Mouse (Mus musculus) midbrain, embryonic 14.5 days (tissue): ENCODE results near the gene Med27. TPM values are rescaled to one million over a fixed set of nuclear protein-coding genes. Genes with fewer than 3 reads are reported as not detected.

ENCODE experiments used
- ATAC-seq: fragments of 200-750 bp; cut with Nextera tagmentation; 2 replicates; pipeline ENCODE4 v1.8.0; 2017; ENCODE audit warnings: moderate number of reproducible peaks, moderate library complexity; ENCODE audit not compliant: low FRiP score, low TSS enrichment
- DNase-seq: peaks from one replicate; pipeline ENCODE4 v3.0.0-alpha.2; 2015
- H3K27ac ChIP-seq: fragments of 300-500 bp; sonication (generic); replicated peaks from 2 replicates; pipeline ENCODE4 v1.5.1; 2014; ENCODE audit warnings: mild to moderate bottlenecking, low read depth, low read length, moderate library complexity
- H3K27me3 ChIP-seq: fragments of 300-500 bp; sonication (generic); 2 replicates; pipeline ENCODE4 v1.6.1; 2014; ENCODE audit warnings: low read length, control low read depth, mixed read lengths; ENCODE audit not compliant: control insufficient read depth, insufficient read depth
- H3K36me3 ChIP-seq: fragments of 300-500 bp; sonication (generic); 2 replicates; pipeline ENCODE4 v1.6.1; 2014; ENCODE audit warnings: low read length, control low read depth; ENCODE audit not compliant: control insufficient read depth, insufficient read depth
- H3K4me1 ChIP-seq: fragments of 300-500 bp; sonication (generic); 2 replicates; pipeline ENCODE4 v1.6.1; 2014; ENCODE audit warnings: mild to moderate bottlenecking, antibody characterized with exemption, low read length, control low read depth; ENCODE audit not compliant: control insufficient read depth, insufficient read depth
- H3K4me2 ChIP-seq: fragments of 300-500 bp; sonication (generic); 2 replicates; pipeline ENCODE4 v1.6.1; 2014; ENCODE audit warnings: mild to moderate bottlenecking, low read length, moderate library complexity
- H3K4me3 ChIP-seq: fragments of 300-500 bp; sonication (generic); replicated peaks from 2 replicates; pipeline ENCODE4 v1.5.1; 2014; ENCODE audit warnings: low read depth, low read length
- H3K9ac ChIP-seq: fragments of 300-500 bp; sonication (generic); replicated peaks from 2 replicates; pipeline ENCODE4 v1.6.1; 2014; ENCODE audit warnings: mild to moderate bottlenecking, low read length, moderate library complexity
- H3K9me3 ChIP-seq: fragments of 300-500 bp; sonication (generic); 2 replicates; pipeline ENCODE4 v1.6.1; 2016; ENCODE audit warnings: low read length, control low read depth, mixed read lengths; ENCODE audit not compliant: control insufficient read depth
- WGBS: fragments of 180-500 bp; shearing (Covaris S2); extraction: QIAGEN DNeasy Blood & Tissue Kit; methylation state at CpG from one replicate; pipeline ENCODE4 v1.1.7; 2014; 5-methylcytosine and 5-hydroxymethylcytosine counted together
- polyA plus RNA-seq: library from polyadenylated mRNA; unstranded; fragments of >200 nt; fragmentation: Nextera tagmentation; extraction: Ambion mirVana; gene quantifications from 2 replicates; pipeline ENCODE4 v1.2.1, GENCODE M21; 2014

The Med27 gene
- polyA plus RNA-seq, 1 experiment from 2014 or later: 81.0 TPM

- no peaks in the 10 kb centered on the region for H3K27me3 ChIP-seq
- no peak overlapping the region for H3K4me2 ChIP-seq
- ATAC-seq (no peak), DNase-seq (no peak)
- H3K36me3 ChIP-seq: no peaks in the 10 kb centered on the region
- no peak overlapping the region for H3K9ac ChIP-seq
- H3K4me1 ChIP-seq: peaks cover 15% of the 10 kb centered on the region; the same call in 1 of the 2 replicates
- H3K27ac ChIP-seq: no peak overlapping the region
- H3K4me3 ChIP-seq: no peak overlapping the region
- no peaks in the 10 kb centered on the region for H3K9me3 ChIP-seq
Measured at GRCm38 (mm10) chr2:29383133-29383532, 36.5 kb downstream of the Med27 start.

GRCm38 (mm10) chr2:29385405-29385804 lies 38.8 kb downstream of the Med27 start:
- Histone ChIP-seq H3K27me3 (no peaks in the 10 kb centered on the region), H3K9me3 (no peaks in the 10 kb centered on the region), H3K4me3 (no peak overlapping the region), H3K9ac (no peak overlapping the region), H3K4me2 (no peak overlapping the region), H3K36me3 (no peaks in the 10 kb centered on the region), H3K4me1 (peaks cover 15% of the 10 kb centered on the region; the same call in 1 of the 2 replicates), H3K27ac (peak overlapping the region; percentile 46)
- ATAC-seq (no peak; the same call in 1 of the 2 replicates), DNase-seq (peak; percentile 56)
- WGBS: 30% methylated on average over 10 of the region's 10 CpGs

- no peak overlapping the region for H3K9ac ChIP-seq
- DNase-seq: no peak
- H3K4me2 ChIP-seq: no peak overlapping the region
- H3K9me3 ChIP-seq: no peaks in the 10 kb centered on the region
- H3K27me3 ChIP-seq: no peaks in the 10 kb centered on the region
- H3K36me3 ChIP-seq: no peaks in the 10 kb centered on the region
- no peak for ATAC-seq
- peaks cover 12% of the 10 kb centered on the region; the same call in 1 of the 2 replicates for H3K4me1 ChIP-seq
- no peak overlapping the region for H3K4me3 ChIP-seq
- no peak overlapping the region; the same call in 1 of the 2 replicates for H3K27ac ChIP-seq
- 90% methylated on average over 2 of the region's 2 CpGs for WGBS
Measured at GRCm38 (mm10) chr2:29387268-29387667, 40.6 kb downstream of the Med27 start.

DNA sequence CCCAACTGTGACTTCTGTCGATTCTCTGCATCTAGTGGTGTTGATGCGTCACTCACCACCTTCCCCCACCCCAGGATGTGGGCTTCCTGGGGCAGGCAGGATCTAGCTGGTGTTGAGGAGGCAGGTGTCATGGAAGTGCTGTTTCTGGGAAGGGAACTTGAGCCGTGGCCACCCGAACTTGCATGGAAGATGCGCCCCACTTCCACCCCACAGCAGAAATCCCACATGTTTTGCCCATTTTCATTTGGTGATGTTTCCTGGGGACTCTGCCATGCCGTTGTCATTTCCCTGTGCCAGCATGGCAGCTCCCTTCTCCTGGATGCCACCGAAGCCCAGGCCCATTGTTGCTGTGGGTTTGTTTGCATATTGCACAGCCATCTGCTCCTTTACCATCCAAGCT lies 42.3 kb downstream of the Med27 start:
- DNase-seq: no peak
- H3K4me1 ChIP-seq: peaks cover 12% of the 10 kb centered on the region; the same call in 1 of the 2 replicates
- ATAC-seq: no peak
- H3K9ac ChIP-seq: no peak overlapping the region
- no peaks in the 10 kb centered on the region for H3K9me3 ChIP-seq
- H3K4me2 ChIP-seq: no peak overlapping the region
- H3K4me3 ChIP-seq: no peak overlapping the region
- H3K36me3 ChIP-seq: no peaks in the 10 kb centered on the region
- no peaks in the 10 kb centered on the region for H3K27me3 ChIP-seq
- H3K27ac ChIP-seq: no peak overlapping the region
- WGBS: 79% methylated on average over 7 of the region's 7 CpGs

GRCm38 (mm10) chr2:29391086-29391485 lies 44.5 kb downstream of the Med27 start:
- H3K4me2 ChIP-seq: no peak overlapping the region
- no peak overlapping the region for H3K4me3 ChIP-seq
- H3K4me1 ChIP-seq: peaks cover 9% of the 10 kb centered on the region; the same call in 1 of the 2 replicates
- no peaks in the 10 kb centered on the region for H3K9me3 ChIP-seq
- H3K9ac ChIP-seq: no peak overlapping the region
- ATAC-seq (no peak), DNase-seq (no peak)
- H3K27ac ChIP-seq: no peak overlapping the region
- 94% methylated on average over 4 of the region's 4 CpGs for WGBS
- H3K36me3 ChIP-seq: no peaks in the 10 kb centered on the region
- H3K27me3 ChIP-seq: no peaks in the 10 kb centered on the region

GRCm38 (mm10) chr2:29391996-29392395 lies 45.4 kb downstream of the Med27 start:
- Histone ChIP-seq H3K9ac (no peak overlapping the region), H3K9me3 (no peaks in the 10 kb centered on the region), H3K27ac (no peak overlapping the region), H3K4me2 (no peak overlapping the region), H3K4me3 (no peak overlapping the region), H3K27me3 (no peaks in the 10 kb centered on the region), H3K4me1 (peaks cover 7% of the 10 kb centered on the region; the same call in 1 of the 2 replicates), H3K36me3 (no peaks in the 10 kb centered on the region)
- DNase-seq (no peak), ATAC-seq (no peak)
- WGBS: 64% methylated on average over 1 of the region's 1 CpGs

- no peak overlapping the region for H3K4me3 ChIP-seq
- no peak overlapping the region for H3K9ac ChIP-seq
- ATAC-seq (no peak), DNase-seq (no peak)
- H3K36me3 ChIP-seq: no peaks in the 10 kb centered on the region
- no peak overlapping the region for H3K27ac ChIP-seq
- 90% methylated on average over 7 of the region's 7 CpGs for WGBS
- peaks cover 20% of the 10 kb centered on the region; the same call in 1 of the 2 replicates for H3K4me1 ChIP-seq
- H3K9me3 ChIP-seq: no peaks in the 10 kb centered on the region
- H3K27me3 ChIP-seq: no peaks in the 10 kb centered on the region
- no peak overlapping the region for H3K4me2 ChIP-seq
Measured at GRCm38 (mm10) chr2:29400234-29400633, 53.6 kb downstream of the Med27 start.

DNA sequence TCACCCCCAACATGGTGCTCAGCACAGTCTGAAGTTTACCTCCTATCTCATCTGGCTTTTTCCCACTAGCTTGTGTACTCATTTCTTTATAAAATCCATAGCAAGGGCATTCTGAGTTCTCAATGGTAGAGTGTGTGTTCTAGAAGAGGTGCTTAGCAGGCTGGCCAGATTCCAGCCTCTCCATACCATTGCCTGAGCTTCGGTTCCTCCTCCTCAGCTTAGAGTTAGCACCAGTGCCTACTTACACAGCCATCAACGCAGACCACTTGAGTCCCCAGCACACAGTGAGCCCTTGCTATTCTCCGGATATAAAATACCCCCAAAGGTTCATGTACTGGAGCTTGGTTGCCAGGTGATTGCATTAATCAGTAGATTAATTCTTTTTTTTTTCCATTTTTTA lies 54.2 kb downstream of the Med27 start:
- Histone ChIP-seq H3K4me1 (peaks cover 20% of the 10 kb centered on the region; the same call in 1 of the 2 replicates), H3K27me3 (no peaks in the 10 kb centered on the region), H3K9me3 (no peaks in the 10 kb centered on the region), H3K27ac (no peak overlapping the region), H3K4me2 (no peak overlapping the region), H3K4me3 (no peak overlapping the region), H3K9ac (no peak overlapping the region), H3K36me3 (no peaks in the 10 kb centered on the region)
- DNase-seq (no peak), ATAC-seq (no peak)
- WGBS: 92% methylated on average over 3 of the region's 3 CpGs

DNA sequence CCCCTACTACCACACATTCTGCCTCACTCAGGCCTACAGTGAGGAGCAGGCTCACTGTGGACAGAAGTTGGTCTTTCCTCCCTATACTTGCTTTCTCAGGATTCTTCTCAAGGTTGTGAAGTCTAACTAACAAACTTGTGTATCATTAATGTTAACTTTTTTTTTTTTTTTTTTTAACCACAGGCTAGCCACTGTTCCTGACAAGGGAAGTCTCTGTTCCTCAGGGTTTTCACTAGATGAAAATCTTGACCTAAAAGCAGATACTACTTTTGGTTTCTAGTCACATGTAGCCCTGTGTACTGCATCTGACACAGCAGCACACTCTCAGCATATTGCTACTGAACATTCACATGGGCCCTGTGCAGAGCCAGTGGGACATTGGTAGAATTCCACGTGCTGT lies 55.2 kb downstream of the Med27 start:
- DNase-seq: no peak
- Histone ChIP-seq H3K36me3 (no peaks in the 10 kb centered on the region), H3K9me3 (no peaks in the 10 kb centered on the region), H3K4me1 (peaks cover 20% of the 10 kb centered on the region; the same call in 1 of the 2 replicates), H3K9ac (no peak overlapping the region), H3K4me3 (no peak overlapping the region), H3K4me2 (no peak overlapping the region), H3K27ac (no peak overlapping the region), H3K27me3 (no peaks in the 10 kb centered on the region)
- 95% methylated on average over 1 of the region's 1 CpGs for WGBS
- ATAC-seq: no peak
